Mouse (Mus musculus) forebrain, embryonic 15.5 days (tissue): ENCODE measurements at regions not wholly inside any gene's neighbourhood (a gene's known extent, or its start where the extent isn't known, plus 50 kb on each side); places are given as distances from the start of the nearest gene placed in this dataset.

Source experiments
- ATAC-seq: fragments of 200-750 bp; cut with Nextera tagmentation; replicated peaks from 2 replicates; pipeline ENCODE4 v1.8.0; 2017; ENCODE audit warnings: mild to moderate bottlenecking, moderate TSS enrichment, moderate library complexity
- H3K27ac ChIP-seq: fragments of 300-500 bp; sonication (generic); replicated peaks from 2 replicates; pipeline ENCODE4 v1.5.1; 2015; ENCODE audit warnings: mild to moderate bottlenecking, inconsistent platforms
- H3K27me3 ChIP-seq: fragments of 300-500 bp; sonication (generic); 2 replicates; pipeline ENCODE4 v1.6.1; 2015; ENCODE audit warnings: inconsistent platforms
- H3K36me3 ChIP-seq: fragments of 300-500 bp; sonication (generic); 2 replicates; pipeline ENCODE4 v1.6.1; 2015; ENCODE audit warnings: mild to moderate bottlenecking, inconsistent platforms
- H3K4me1 ChIP-seq: fragments of 300-500 bp; sonication (generic); 2 replicates; pipeline ENCODE4 v1.6.1; 2015; ENCODE audit warnings: inconsistent platforms
- H3K4me2 ChIP-seq: fragments of 300-500 bp; sonication (generic); replicated peaks from 2 replicates; pipeline ENCODE4 v1.6.1; 2015; ENCODE audit warnings: mild to moderate bottlenecking, inconsistent platforms
- H3K4me3 ChIP-seq: fragments of 300-500 bp; sonication (generic); 2 replicates; pipeline ENCODE4 v1.5.1; 2015; ENCODE audit warnings: mild to moderate bottlenecking, inconsistent platforms
- H3K9ac ChIP-seq: fragments of 300-500 bp; sonication (generic); replicated peaks from 2 replicates; pipeline ENCODE4 v1.6.1; 2015; ENCODE audit warnings: mild to moderate bottlenecking, inconsistent platforms
- H3K9me3 ChIP-seq: fragments of 300-500 bp; sonication (generic); 2 replicates; pipeline ENCODE4 v1.6.1; 2016; ENCODE audit warnings: inconsistent platforms
- WGBS: fragments of 180-500 bp; shearing (Covaris S2); methylation state at CpG from one replicate; pipeline ENCODE4 v1.1.7; 2015; ENCODE audit warnings: mixed read lengths; 5-methylcytosine and 5-hydroxymethylcytosine counted together

GRCm38 (mm10) chr5:18448330-18448670 is 88.1 kb upstream of the Gnai1 start:
- no peak overlapping the region for H3K27ac ChIP-seq
- H3K4me2 ChIP-seq = no peak overlapping the region
- no peaks in the 10 kb centered on the region for H3K36me3 ChIP-seq
- no peak overlapping the region for H3K9ac ChIP-seq
- H3K27me3 ChIP-seq = no peaks in the 10 kb centered on the region
- peak; percentile 11; the same call in 1 of the 2 replicates for ATAC-seq
- WGBS = 86% methylated on average over 5 of the region's 5 CpGs
- no peak overlapping the region for H3K4me3 ChIP-seq
- H3K4me1 ChIP-seq = no peaks in the 10 kb centered on the region
- H3K9me3 ChIP-seq = no peaks in the 10 kb centered on the region

DNA sequence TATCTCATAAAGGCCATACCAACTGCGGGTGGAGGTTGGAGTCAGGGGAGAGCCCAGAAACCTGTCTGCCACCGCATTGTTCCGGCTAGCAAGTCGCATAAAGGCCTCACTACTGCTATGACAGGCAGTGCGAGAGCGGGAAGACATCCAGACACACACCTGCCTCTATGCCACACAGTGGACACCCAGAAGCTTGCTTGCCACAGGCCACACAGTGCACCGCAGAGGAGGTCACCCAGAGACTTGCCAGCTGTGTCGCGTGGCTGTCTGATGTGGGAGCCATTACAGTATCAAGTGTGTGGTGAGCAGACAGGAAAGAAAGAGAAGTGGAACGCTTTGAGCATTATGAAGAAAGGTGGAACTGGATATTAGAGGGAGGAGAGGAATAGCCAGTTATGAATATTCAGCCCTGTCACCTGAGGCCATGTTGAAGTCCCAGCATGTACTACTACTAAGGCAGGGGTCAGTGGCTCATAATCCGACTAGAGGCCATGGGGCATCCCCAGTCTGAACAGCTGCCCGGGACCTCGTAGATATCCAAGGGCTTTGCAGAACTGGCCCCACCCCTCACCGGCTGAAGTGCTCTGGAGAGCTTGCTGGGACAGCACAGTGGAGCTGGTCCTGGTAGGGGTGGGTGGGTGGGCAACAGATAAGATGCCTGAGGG is 87.6 kb upstream of the Gnai1 start:
- Histone ChIP-seq H3K27ac (no peak overlapping the region), H3K9ac (no peak overlapping the region), H3K4me3 (no peak overlapping the region), H3K4me2 (no peak overlapping the region), H3K27me3 (no peaks in the 10 kb centered on the region), H3K36me3 (no peaks in the 10 kb centered on the region), H3K4me1 (no peaks in the 10 kb centered on the region), H3K9me3 (no peaks in the 10 kb centered on the region)
- 93% methylated on average over 14 of the region's 14 CpGs for WGBS
- ATAC-seq = peak; percentile 33; the same call in 1 of the 2 replicates

DNA sequence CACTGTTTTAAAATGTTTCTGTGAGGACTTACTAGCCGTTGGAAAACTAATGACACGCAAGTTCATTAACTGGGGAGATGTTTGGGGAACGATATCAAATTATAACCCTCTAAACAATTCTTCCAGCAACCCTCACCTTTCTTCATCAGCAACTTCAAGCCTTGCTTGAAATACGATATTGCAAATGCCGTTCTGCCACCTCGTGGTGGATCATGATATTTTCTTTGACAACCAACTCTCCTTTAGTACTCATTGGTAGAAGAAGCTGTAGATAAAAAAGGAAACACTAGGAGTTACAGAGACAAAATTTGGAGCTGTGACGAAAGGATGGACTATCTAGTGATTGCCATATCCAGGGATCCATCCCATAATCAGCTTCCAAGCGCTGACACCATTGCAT is 85.8 kb upstream of the Gnai1 start:
- no peaks in the 10 kb centered on the region for H3K4me1 ChIP-seq
- H3K9me3 ChIP-seq = no peaks in the 10 kb centered on the region
- no peak overlapping the region for H3K27ac ChIP-seq
- H3K36me3 ChIP-seq = no peaks in the 10 kb centered on the region
- no peak overlapping the region for H3K4me3 ChIP-seq
- peak; percentile 85 for ATAC-seq
- WGBS = 18% methylated on average over 8 of the region's 8 CpGs
- no peaks in the 10 kb centered on the region for H3K27me3 ChIP-seq
- no peak overlapping the region for H3K9ac ChIP-seq
- no peak overlapping the region for H3K4me2 ChIP-seq

DNA sequence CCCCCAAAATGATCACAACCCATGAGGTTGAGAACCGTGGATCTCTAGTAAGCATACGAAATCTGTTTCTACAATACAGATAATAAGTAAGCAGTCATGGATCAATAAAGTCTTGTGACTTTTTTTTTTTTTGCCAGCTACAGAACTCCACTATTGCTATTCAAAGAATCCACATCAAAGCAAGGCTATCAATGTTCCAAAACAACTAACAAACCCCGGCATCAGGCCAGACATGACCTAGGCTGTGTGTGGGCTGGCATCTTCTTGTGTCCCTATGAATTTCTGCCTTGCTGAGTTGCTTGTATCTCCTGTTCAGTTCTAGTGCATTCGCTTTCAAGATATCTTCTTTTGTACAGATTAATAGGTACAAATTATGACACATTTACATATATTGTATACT is 79.8 kb upstream of the Gnai1 start:
- no peaks in the 10 kb centered on the region for H3K4me1 ChIP-seq
- H3K4me2 ChIP-seq = no peak overlapping the region
- 90% methylated on average over 4 of the region's 4 CpGs for WGBS
- H3K4me3 ChIP-seq = no peak overlapping the region
- no peaks in the 10 kb centered on the region for H3K27me3 ChIP-seq
- no peak overlapping the region for H3K27ac ChIP-seq
- no peak overlapping the region for H3K9ac ChIP-seq
- H3K9me3 ChIP-seq = no peaks in the 10 kb centered on the region
- ATAC-seq = no peak
- no peaks in the 10 kb centered on the region for H3K36me3 ChIP-seq

GRCm38 (mm10) chr5:18439281-18439680 is 79.1 kb upstream of the Gnai1 start:
- Histone ChIP-seq H3K4me3 (no peak overlapping the region), H3K27me3 (no peaks in the 10 kb centered on the region), H3K4me2 (no peak overlapping the region), H3K27ac (no peak overlapping the region), H3K9ac (no peak overlapping the region), H3K9me3 (no peaks in the 10 kb centered on the region), H3K4me1 (no peaks in the 10 kb centered on the region), H3K36me3 (no peaks in the 10 kb centered on the region)
- ATAC-seq = no peak
- 79% methylated on average over 1 of the region's 1 CpGs for WGBS

GRCm38 (mm10) chr5:18436099-18436748 is 76.1 kb upstream of the Gnai1 start:
- H3K9ac ChIP-seq = no peak overlapping the region
- no peaks in the 10 kb centered on the region for H3K9me3 ChIP-seq
- WGBS = 70% methylated on average over 6 of the region's 6 CpGs
- no peak overlapping the region for H3K27ac ChIP-seq
- no peak overlapping the region for H3K4me2 ChIP-seq
- H3K4me3 ChIP-seq = no peak overlapping the region
- no peaks in the 10 kb centered on the region for H3K27me3 ChIP-seq
- H3K36me3 ChIP-seq = no peaks in the 10 kb centered on the region
- H3K4me1 ChIP-seq = 0 out of 2 replicates have a peak, but pooled peaks cover 5% of the 10 kb centered on the region
- no peak for ATAC-seq

DNA sequence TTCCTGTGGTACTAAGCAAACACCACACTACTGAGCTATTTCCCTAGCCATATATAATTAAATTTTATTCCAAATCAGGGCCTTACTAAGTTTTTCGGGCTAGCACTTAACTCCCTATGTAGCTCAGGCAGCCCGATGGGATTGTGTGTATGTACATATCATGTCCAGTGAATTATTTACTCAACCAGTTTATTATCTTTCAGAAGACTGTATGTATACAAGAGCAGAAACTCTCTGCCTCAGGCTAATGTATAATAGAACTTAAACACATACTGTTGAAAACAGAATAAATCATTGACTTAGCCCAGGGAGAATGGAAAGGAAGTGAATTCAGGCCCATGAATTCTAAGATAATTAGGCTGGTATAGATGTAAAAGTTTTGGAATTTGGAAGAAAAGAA is 74.1 kb upstream of the Gnai1 start:
- Histone ChIP-seq H3K27me3 (no peaks in the 10 kb centered on the region), H3K36me3 (no peaks in the 10 kb centered on the region), H3K4me1 (0 out of 2 replicates have a peak, but pooled peaks cover 5% of the 10 kb centered on the region), H3K27ac (no peak overlapping the region), H3K4me2 (no peak overlapping the region), H3K4me3 (no peak overlapping the region), H3K9me3 (no peaks in the 10 kb centered on the region), H3K9ac (no peak overlapping the region)
- WGBS = 93% methylated on average over 2 of the region's 2 CpGs
- no peak for ATAC-seq

- H3K4me2 ChIP-seq = no peak overlapping the region
- no peaks in the 10 kb centered on the region for H3K36me3 ChIP-seq
- H3K27ac ChIP-seq = no peak overlapping the region
- no peaks in the 10 kb centered on the region for H3K27me3 ChIP-seq
- H3K9ac ChIP-seq = no peak overlapping the region
- no peaks in the 10 kb centered on the region for H3K9me3 ChIP-seq
- 45% methylated on average over 7 of the region's 7 CpGs for WGBS
- 0 out of 2 replicates have a peak, but pooled peaks cover 5% of the 10 kb centered on the region for H3K4me1 ChIP-seq
- H3K4me3 ChIP-seq = no peak overlapping the region
- 0 out of 2 replicates have a peak, but pooled peaks have one; percentile 55 for ATAC-seq
Observed at GRCm38 (mm10) chr5:18433287-18433686, 73.1 kb upstream of the Gnai1 start.

DNA sequence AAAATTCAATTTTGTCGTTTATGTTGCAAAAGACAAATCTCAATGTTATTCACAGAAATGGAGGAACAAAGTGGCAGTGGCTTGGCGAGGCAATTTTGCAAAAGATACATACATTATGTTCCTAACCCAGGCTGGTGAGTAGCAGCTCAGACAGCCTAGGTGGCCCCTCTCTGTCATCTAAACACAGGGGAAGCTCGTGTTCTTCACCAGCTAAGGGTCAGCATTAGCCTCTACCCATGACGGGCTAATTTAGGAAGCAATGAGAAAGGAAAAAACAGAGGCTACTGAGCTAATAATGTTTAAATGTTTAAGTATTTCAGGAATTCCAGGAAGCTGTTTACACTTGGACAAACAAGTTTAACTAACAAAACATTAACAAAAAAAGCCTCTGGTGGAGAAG is 64.9 kb upstream of the Gnai1 start:
- no peaks in the 10 kb centered on the region for H3K36me3 ChIP-seq
- H3K4me1 ChIP-seq = no peaks in the 10 kb centered on the region
- H3K4me2 ChIP-seq = no peak overlapping the region
- no peaks in the 10 kb centered on the region for H3K27me3 ChIP-seq
- H3K27ac ChIP-seq = no peak overlapping the region
- ATAC-seq = no peak
- H3K9me3 ChIP-seq = no peaks in the 10 kb centered on the region
- WGBS = 64% methylated on average over 4 of the region's 4 CpGs
- no peak overlapping the region for H3K4me3 ChIP-seq
- H3K9ac ChIP-seq = no peak overlapping the region

DNA sequence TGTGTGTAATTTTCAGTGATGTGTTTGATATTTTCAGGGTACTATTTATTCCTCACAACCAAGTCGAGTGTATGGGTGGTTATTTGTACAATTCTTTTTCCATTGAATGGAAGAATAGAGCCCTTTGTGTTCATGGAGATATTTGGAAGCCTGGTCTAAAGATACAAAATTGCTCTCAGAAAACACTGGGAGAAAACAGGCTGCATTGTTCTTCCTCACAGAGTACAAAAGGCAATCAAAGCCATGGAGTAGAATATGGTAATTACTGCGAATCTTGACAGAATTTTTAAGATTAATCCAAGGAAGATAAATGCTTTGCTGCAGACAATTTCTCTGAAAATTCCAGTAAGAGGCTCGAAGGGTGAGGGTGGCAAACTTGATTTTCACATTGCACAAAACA is 54.7 kb upstream of the Gnai1 start:
- H3K9ac ChIP-seq = no peak overlapping the region
- H3K27ac ChIP-seq = no peak overlapping the region; the same call in 1 of the 2 replicates
- no peak overlapping the region for H3K4me2 ChIP-seq
- H3K9me3 ChIP-seq = no peaks in the 10 kb centered on the region
- peak; percentile 38; the same call in 1 of the 2 replicates for ATAC-seq
- WGBS = 29% methylated on average over 3 of the region's 3 CpGs
- H3K4me1 ChIP-seq = no peaks in the 10 kb centered on the region
- H3K27me3 ChIP-seq = no peaks in the 10 kb centered on the region
- no peaks in the 10 kb centered on the region for H3K36me3 ChIP-seq
- no peak overlapping the region for H3K4me3 ChIP-seq
